Mouse (Mus musculus) forebrain, embryonic 11.5 days (tissue): Measurements from ENCODE around the gene Ccar1. TPM values are rescaled to one million over a fixed set of nuclear protein-coding genes. Genes with fewer than 3 reads are reported as not detected.
"Not testable (repeated sequence)": the region's sequence is repeated elsewhere in the genome, so short reads cannot be mapped to it uniquely, and the experiment has no call there.

Experiments used
- ATAC-seq: fragments of 200-750 bp; cut with Nextera tagmentation; replicated peaks from 2 replicates; pipeline ENCODE4 v1.8.0; 2017; ENCODE audit warnings: moderate TSS enrichment; ENCODE audit not compliant: low FRiP score
- DNase-seq: peaks from one replicate; pipeline ENCODE4 v3.0.0-alpha.2; 2017; ENCODE audit warnings: low spot score
- H3K27ac ChIP-seq: fragments of 300-500 bp; sonication (generic); 2 replicates; pipeline ENCODE4 v1.5.1; 2014; ENCODE audit warnings: low read depth, low read length
- H3K27me3 ChIP-seq: fragments of 300-500 bp; sonication (generic); 2 replicates; pipeline ENCODE4 v1.6.1; 2014; ENCODE audit warnings: mild to moderate bottlenecking, low read length, mixed read lengths; ENCODE audit not compliant: control insufficient read depth, insufficient read depth
- H3K36me3 ChIP-seq: fragments of 300-500 bp; sonication (generic); 2 replicates; pipeline ENCODE4 v1.6.1; 2014; ENCODE audit warnings: mild to moderate bottlenecking, low read length, moderate library complexity, mixed read lengths; ENCODE audit not compliant: control insufficient read depth, insufficient read depth
- H3K4me1 ChIP-seq: fragments of 300-500 bp; sonication (generic); replicated peaks from 2 replicates; pipeline ENCODE4 v1.6.1; 2014; ENCODE audit warnings: low read length, mixed read lengths; ENCODE audit not compliant: control insufficient read depth, insufficient read depth
- H3K4me2 ChIP-seq: fragments of 300-500 bp; sonication (generic); 2 replicates; pipeline ENCODE4 v1.6.1; 2014; ENCODE audit warnings: low read depth, mild to moderate bottlenecking, low read length, moderate library complexity, mixed read lengths; ENCODE audit not compliant: severe bottlenecking
- H3K4me3 ChIP-seq: fragments of 300-500 bp; sonication (generic); 2 replicates; pipeline ENCODE4 v1.5.1; 2014; ENCODE audit warnings: low read depth, low read length
- H3K9ac ChIP-seq: fragments of 300-500 bp; sonication (generic); 2 replicates; pipeline ENCODE4 v1.6.1; 2014; ENCODE audit warnings: low read length
- H3K9me3 ChIP-seq: fragments of 300-500 bp; sonication (generic); 2 replicates; pipeline ENCODE4 v1.6.1; 2016; ENCODE audit warnings: low read length, mixed read lengths; ENCODE audit not compliant: control insufficient read depth
- WGBS: fragments of 180-500 bp; shearing (Covaris S2); extraction: QIAGEN DNeasy Blood & Tissue Kit; methylation state at CpG from one replicate; pipeline ENCODE4 v1.1.7; 2014; 5-methylcytosine and 5-hydroxymethylcytosine counted together
- polyA plus RNA-seq: library from polyadenylated mRNA; unstranded; fragments of >200 nt; fragmentation: Nextera tagmentation; extraction: Ambion mirVana; gene quantifications from 2 replicates; pipeline ENCODE4 v1.2.1, GENCODE M21; 2014

The Ccar1 gene
- polyA plus RNA-seq, 1 experiment from 2014 or later: 186 TPM

GRCm38 (mm10) chr10:62808766-62809165 lies 16.7 kb upstream of the Ccar1 start:
- no peak for ATAC-seq
- H3K4me3 ChIP-seq: no peak overlapping the region
- no peak for DNase-seq
- H3K27me3 ChIP-seq: no peaks in the 10 kb centered on the region
- H3K9ac ChIP-seq: no peak overlapping the region
- WGBS: 92% methylated on average over 2 of the region's 2 CpGs
- H3K36me3 ChIP-seq: peaks cover 2% of the 10 kb centered on the region; the same call in 1 of the 2 replicates
- H3K9me3 ChIP-seq: no peaks in the 10 kb centered on the region
- H3K27ac ChIP-seq: no peak overlapping the region
- no peaks in the 10 kb centered on the region for H3K4me1 ChIP-seq
- H3K4me2 ChIP-seq: no peak overlapping the region

DNA sequence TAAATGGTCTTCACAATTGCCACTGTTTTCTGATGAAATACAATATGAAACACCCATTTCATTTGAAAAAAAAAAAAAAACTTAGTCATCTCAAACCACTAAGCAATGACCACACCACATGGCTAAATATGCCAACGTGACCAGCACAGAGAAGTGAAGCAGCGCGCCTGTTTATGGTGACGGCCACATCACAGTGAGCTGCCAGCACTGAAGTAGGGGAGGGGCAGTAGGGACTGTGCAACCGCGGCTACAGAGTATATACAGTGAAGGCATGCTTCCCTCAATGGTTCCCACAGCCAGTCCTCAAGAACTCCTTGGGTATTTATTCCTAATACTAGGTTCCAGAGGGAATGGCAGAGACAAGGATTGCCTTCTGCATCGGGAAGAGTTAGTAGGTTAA lies 16.2 kb upstream of the Ccar1 start:
- Histone ChIP-seq H3K36me3 (peaks cover 2% of the 10 kb centered on the region; the same call in 1 of the 2 replicates), H3K27me3 (no peaks in the 10 kb centered on the region), H3K9me3 (no peaks in the 10 kb centered on the region), H3K4me3 (no peak overlapping the region), H3K4me2 (no peak overlapping the region), H3K27ac (no peak overlapping the region), H3K4me1 (no peaks in the 10 kb centered on the region), H3K9ac (no peak overlapping the region)
- no peak for DNase-seq
- WGBS: 94% methylated on average over 7 of the region's 7 CpGs
- no peak for ATAC-seq

DNA sequence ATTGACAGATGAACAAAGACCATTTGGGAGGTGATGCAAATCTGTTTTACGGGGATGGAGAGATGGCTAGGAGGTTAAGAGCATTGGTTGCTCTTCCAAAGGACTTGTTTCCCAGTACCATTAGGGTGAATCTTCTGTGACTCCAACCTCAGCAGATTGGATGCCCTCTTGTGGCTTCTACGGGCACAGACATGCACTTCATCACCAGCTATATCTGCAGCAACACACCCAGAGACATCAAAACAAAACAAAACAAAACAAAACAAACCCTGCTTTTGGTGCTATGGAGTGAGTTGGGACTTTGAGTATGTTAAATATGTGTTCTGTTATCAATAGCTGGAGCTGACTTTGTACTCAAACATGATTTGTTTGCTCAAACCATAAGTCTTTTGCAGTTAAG lies 12.0 kb upstream of the Ccar1 start:
- no peaks in the 10 kb centered on the region for H3K36me3 ChIP-seq
- H3K4me3 ChIP-seq: no peak overlapping the region
- no peak for DNase-seq
- H3K4me2 ChIP-seq: no peak overlapping the region
- WGBS: 76% methylated on average over 2 of the region's 2 CpGs
- H3K27ac ChIP-seq: no peak overlapping the region
- no peaks in the 10 kb centered on the region for H3K27me3 ChIP-seq
- no peak for ATAC-seq
- H3K9me3 ChIP-seq: no peaks in the 10 kb centered on the region
- no peaks in the 10 kb centered on the region for H3K4me1 ChIP-seq
- no peak overlapping the region for H3K9ac ChIP-seq

DNA sequence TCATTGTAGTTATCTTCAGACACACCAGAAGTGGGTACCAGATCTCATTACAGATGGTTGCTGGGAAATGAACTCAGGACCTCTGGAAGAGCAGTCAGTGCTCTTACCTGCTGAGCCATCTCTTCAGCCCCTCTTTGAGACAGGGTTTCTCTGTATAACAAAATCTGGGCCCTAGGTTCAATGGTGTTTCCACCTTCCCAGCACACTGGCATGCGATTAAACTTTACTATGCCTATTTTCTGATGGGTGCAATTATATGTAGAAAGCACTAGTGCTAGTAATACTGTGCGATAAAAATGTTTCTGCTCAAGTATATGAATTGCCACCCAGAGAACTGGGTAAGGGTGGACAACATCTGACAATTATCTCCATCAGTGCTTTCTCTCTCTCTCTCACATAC lies 11.2 kb upstream of the Ccar1 start:
- DNase-seq: no peak
- Histone ChIP-seq H3K36me3 (no peaks in the 10 kb centered on the region), H3K9me3 (no peaks in the 10 kb centered on the region), H3K4me3 (no peak overlapping the region), H3K27me3 (no peaks in the 10 kb centered on the region), H3K4me1 (no peaks in the 10 kb centered on the region), H3K27ac (no peak overlapping the region), H3K4me2 (no peak overlapping the region), H3K9ac (no peak overlapping the region)
- whole genome bisulfite sequencing: 97% methylated on average over 2 of the region's 2 CpGs
- no peak for ATAC-seq

DNA sequence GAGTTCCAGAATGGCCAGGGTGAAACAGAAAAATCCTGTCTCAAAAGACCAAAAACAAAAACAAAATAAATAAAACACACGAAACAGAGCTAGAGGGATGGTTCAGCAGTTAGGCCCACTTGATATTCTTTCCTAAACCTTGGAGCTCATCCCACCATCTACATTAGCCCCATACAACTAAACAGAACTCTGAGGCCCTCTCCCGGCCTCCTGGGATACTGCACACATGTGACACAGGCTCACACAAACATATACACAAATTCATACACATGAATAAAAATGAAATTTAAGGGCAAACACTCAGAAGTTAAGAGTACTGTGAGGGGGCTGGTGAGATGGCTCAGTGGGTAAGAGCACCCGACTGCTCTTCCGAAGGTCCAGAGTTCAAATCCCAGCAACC lies 2.1 kb upstream of the Ccar1 start:
- no peak for ATAC-seq
- Histone ChIP-seq H3K4me3 (no peak overlapping the region), H3K9me3 (no peaks in the 10 kb centered on the region), H3K27me3 (no peaks in the 10 kb centered on the region), H3K4me2 (no peak overlapping the region), H3K36me3 (peaks cover 4% of the 10 kb centered on the region; the same call in 1 of the 2 replicates), H3K9ac (no peak overlapping the region), H3K27ac (no peak overlapping the region), H3K4me1 (no peaks in the 10 kb centered on the region; the same call in 1 of the 2 replicates)
- DNase-seq: no peak
- 97% methylated on average over 4 of the region's 4 CpGs for WGBS

DNA sequence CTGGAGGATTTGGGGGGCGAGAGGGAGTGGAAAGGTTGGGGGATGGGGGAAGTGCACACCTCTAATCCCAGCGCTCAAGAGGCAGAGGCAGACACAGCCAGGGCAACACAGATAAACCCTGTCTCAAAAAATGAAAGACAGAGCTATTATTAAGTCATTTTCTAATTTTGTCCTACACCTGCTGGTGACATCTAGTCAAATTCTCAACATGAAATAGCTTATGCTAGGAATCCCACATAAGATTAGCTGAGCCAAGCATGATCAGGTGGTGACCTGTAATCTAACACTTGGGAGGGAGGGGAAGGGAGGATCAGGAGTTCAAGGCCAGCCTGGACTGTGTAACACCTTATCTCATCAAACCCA lies 986 bp upstream of the Ccar1 start:
- peak overlapping the region; percentile 95 for H3K27ac ChIP-seq
- no peaks in the 10 kb centered on the region for H3K9me3 ChIP-seq
- 33% methylated on average over 2 of the region's 2 CpGs for whole genome bisulfite sequencing
- DNase-seq (no peak), ATAC-seq (no peak)
- H3K4me1 ChIP-seq: no peaks in the 10 kb centered on the region; the same call in 1 of the 2 replicates
- H3K4me3 ChIP-seq: peak overlapping the region; percentile 100; the same call in 1 of the 2 replicates
- H3K27me3 ChIP-seq: no peaks in the 10 kb centered on the region
- H3K4me2 ChIP-seq: peak overlapping the region; percentile 74
- H3K36me3 ChIP-seq: peaks cover 4% of the 10 kb centered on the region; the same call in 1 of the 2 replicates
- peak overlapping the region; percentile 98 for H3K9ac ChIP-seq

DNA sequence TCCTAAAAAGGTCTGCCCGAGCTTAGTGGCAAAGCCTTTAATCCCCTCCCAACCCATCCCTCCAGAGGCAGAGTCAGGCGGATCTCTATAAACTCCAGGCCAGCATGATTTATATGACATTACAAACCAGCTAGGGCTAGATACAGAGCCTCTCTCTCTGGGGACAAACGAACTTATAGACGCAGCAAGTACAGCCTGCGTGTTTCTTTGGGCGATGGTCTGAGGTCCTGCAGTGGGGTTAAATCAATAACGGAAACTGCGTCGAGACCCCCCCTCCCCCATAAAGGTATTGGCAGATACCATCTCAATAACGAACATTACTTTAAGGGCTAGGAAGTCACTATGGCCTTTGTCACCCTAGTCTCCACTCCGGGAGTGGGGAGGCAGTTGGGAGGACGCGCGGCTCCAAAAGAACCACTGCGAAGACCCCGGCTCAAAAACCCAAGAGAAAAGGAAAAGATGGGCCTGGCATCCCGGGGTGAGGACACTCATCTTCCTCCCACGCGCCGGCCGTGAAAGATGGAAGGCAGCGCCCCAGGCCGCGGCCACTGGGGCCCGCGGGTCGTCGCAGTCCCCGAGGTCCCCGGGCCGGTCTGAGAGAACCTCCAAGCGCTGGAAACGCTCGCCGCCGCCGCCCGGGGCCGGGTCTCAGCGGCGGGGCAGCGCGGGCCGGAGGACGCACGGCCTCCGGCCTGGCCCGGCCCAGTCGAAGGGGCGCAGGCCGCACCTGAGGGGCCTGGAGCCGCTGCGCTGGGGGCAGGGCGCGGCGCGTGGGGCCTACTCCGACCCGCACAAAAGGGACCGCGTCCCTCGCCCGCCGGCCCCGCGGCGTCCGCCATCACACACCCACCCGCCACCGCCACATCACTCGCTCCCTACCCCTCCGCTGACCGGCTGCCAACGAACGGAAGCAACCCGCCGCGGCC lies 572 bp downstream of the Ccar1 start:
- WGBS: 2% methylated on average over 65 of the region's 78 CpGs
- H3K9ac ChIP-seq: peak overlapping the region; percentile 98
- DNase-seq (no peak), ATAC-seq (peak; percentile 85)
- H3K36me3 ChIP-seq: peaks cover 5% of the 10 kb centered on the region
- H3K27me3 ChIP-seq: no peaks in the 10 kb centered on the region
- peak overlapping the region; percentile 74 for H3K4me2 ChIP-seq
- peak overlapping the region; percentile 95 for H3K27ac ChIP-seq
- no peaks in the 10 kb centered on the region; the same call in 1 of the 2 replicates for H3K4me1 ChIP-seq
- peak overlapping the region; percentile 100 for H3K4me3 ChIP-seq
- H3K9me3 ChIP-seq: no peaks in the 10 kb centered on the region

- not testable (repeated sequence) for H3K27ac ChIP-seq, H3K4me2 ChIP-seq, H3K9ac ChIP-seq, H3K9me3 ChIP-seq, H3K4me3 ChIP-seq, ATAC-seq, H3K4me1 ChIP-seq, DNase-seq, H3K27me3 ChIP-seq
- WGBS: 89% methylated on average over 1 of the region's 1 CpGs
- peaks cover 44% of the 10 kb centered on the region for H3K36me3 ChIP-seq
Measured at GRCm38 (mm10) chr10:62781776-62782175, 10.3 kb downstream of the Ccar1 start.

DNA sequence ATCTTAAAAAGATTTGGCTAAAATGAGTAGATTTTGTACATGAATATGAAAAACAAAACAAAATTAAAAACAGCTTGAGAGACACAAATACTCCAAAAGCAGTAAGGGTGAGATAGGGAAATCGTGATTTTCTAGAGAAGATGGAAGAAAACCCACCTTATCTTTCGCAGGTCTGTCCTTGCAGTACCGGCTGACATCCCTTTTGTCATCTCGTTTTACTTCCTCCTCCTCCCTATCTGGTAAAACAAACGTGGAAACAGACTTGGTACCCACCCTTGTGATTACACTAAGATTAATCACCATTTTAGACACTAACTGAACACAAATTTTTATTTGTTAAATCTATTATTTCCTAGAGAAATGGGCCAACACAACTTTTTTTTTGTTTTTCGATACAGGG lies 41.3 kb downstream of the Ccar1 start:
- H3K27me3 ChIP-seq: no peaks in the 10 kb centered on the region
- no peak overlapping the region for H3K4me2 ChIP-seq
- 90% methylated on average over 6 of the region's 6 CpGs for WGBS
- no peak overlapping the region for H3K4me3 ChIP-seq
- no peaks in the 10 kb centered on the region for H3K4me1 ChIP-seq
- no peaks in the 10 kb centered on the region for H3K9me3 ChIP-seq
- H3K36me3 ChIP-seq: peaks cover 30% of the 10 kb centered on the region; the same call in 1 of the 2 replicates
- ATAC-seq (no peak), DNase-seq (no peak)
- H3K9ac ChIP-seq: no peak overlapping the region
- H3K27ac ChIP-seq: no peak overlapping the region
